Mouse (Mus musculus) heart, embryonic 10.5 days (tissue): ENCODE results near the gene Gtf3c5. TPM values are rescaled to one million over a fixed set of nuclear protein-coding genes. Genes with fewer than 3 reads are reported as not detected.
A peak's percentile ranks its signal among the peaks of the same experiment; 100 is the strongest.

Source experiments
- DNase-seq: peaks from one replicate; pipeline ENCODE4 v3.0.0-alpha.2; 2017; ENCODE audit warnings: low spot score
- H3K27ac ChIP-seq: fragments of 300-500 bp; sonication (generic); 2 replicates; pipeline ENCODE4 v1.5.1; 2016; ENCODE audit warnings: mild to moderate bottlenecking
- H3K27me3 ChIP-seq: fragments of 300-500 bp; sonication (generic); 2 replicates; pipeline ENCODE4 v1.6.1; 2016; ENCODE audit warnings: mild to moderate bottlenecking; ENCODE audit not compliant: poor library complexity, insufficient read depth, severe bottlenecking
- H3K36me3 ChIP-seq: fragments of 300-500 bp; sonication (generic); 2 replicates; pipeline ENCODE4 v1.6.1; 2016; ENCODE audit warnings: mild to moderate bottlenecking, moderate library complexity
- H3K4me1 ChIP-seq: fragments of 300-500 bp; sonication (generic); 2 replicates; pipeline ENCODE4 v1.6.1; 2016; ENCODE audit warnings: mild to moderate bottlenecking
- H3K4me3 ChIP-seq: fragments of 300-500 bp; sonication (generic); 2 replicates; pipeline ENCODE4 v1.5.1; 2016; ENCODE audit warnings: mild to moderate bottlenecking, moderate library complexity
- H3K9me3 ChIP-seq: fragments of 300-500 bp; sonication (generic); 2 replicates; pipeline ENCODE4 v1.6.1; 2016; ENCODE audit warnings: mild to moderate bottlenecking, moderate library complexity
- WGBS: fragments of 180-500 bp; shearing (Covaris S2); methylation state at CpG from one replicate; pipeline ENCODE4 v1.1.7; 2016; 5-methylcytosine and 5-hydroxymethylcytosine counted together
- polyA plus RNA-seq: library from polyadenylated mRNA; unstranded; fragments of >200 nt; fragmentation: Nextera tagmentation; extraction: Ambion mirVana; gene quantifications from 2 replicates; pipeline ENCODE4 v1.2.1, GENCODE M21; 2016

The Gtf3c5 gene
- polyA plus RNA-seq, 1 experiment from 2014 or later, result 45.2 TPM

- WGBS, result 91% methylated on average over 5 of the region's 5 CpGs
- no peak overlapping the region for H3K4me3 ChIP-seq
- peaks cover 51% of the 10 kb centered on the region for H3K4me1 ChIP-seq
- H3K36me3 ChIP-seq, result no peaks in the 10 kb centered on the region
- no peak overlapping the region for H3K27ac ChIP-seq
- H3K9me3 ChIP-seq, result no peaks in the 10 kb centered on the region
- DNase-seq, result no peak
- no peaks in the 10 kb centered on the region for H3K27me3 ChIP-seq
Observed at GRCm38 (mm10) chr2:28603542-28603941, 20.0 kb upstream of the Gtf3c5 start.

- Histone ChIP-seq H3K27ac (peak overlapping the region; percentile 78), H3K9me3 (no peaks in the 10 kb centered on the region)
- DNase-seq, result peak; percentile 94
Observed at GRCm38 (mm10) chr2:28601720-28602590, 18.4 kb upstream of the Gtf3c5 start.

GRCm38 (mm10) chr2:28599569-28599900 lies 16.0 kb upstream of the Gtf3c5 start:
- Histone ChIP-seq H3K36me3 (no peaks in the 10 kb centered on the region), H3K4me1 (peaks cover 53% of the 10 kb centered on the region), H3K27me3 (0 out of 2 replicates have a peak, but pooled peaks cover 4% of the 10 kb centered on the region), H3K4me3 (no peak overlapping the region), H3K27ac (peak overlapping the region; percentile 72), H3K9me3 (no peaks in the 10 kb centered on the region)
- DNase-seq, result no peak
- WGBS, result 53% methylated on average over 6 of the region's 6 CpGs

More at GRCm38 (mm10) chr2:28601720-28602590, 18.4 kb upstream of the Gtf3c5 start:
- peaks cover 57% of the 10 kb centered on the region for H3K4me1 ChIP-seq
- no peak overlapping the region; the same call in 1 of the 2 replicates for H3K4me3 ChIP-seq
- WGBS, result 14% methylated on average over 12 of the region's 12 CpGs
- H3K27me3 ChIP-seq, result no peaks in the 10 kb centered on the region
- no peaks in the 10 kb centered on the region for H3K36me3 ChIP-seq

- Histone ChIP-seq H3K36me3 (no peaks in the 10 kb centered on the region), H3K4me1 (peaks cover 53% of the 10 kb centered on the region), H3K4me3 (no peak overlapping the region), H3K9me3 (no peaks in the 10 kb centered on the region), H3K27ac (peak overlapping the region; percentile 72), H3K27me3 (0 out of 2 replicates have a peak, but pooled peaks cover 6% of the 10 kb centered on the region)
- 43% methylated on average over 12 of the region's 12 CpGs for whole genome bisulfite sequencing
- no peak for DNase-seq
Observed at GRCm38 (mm10) chr2:28598692-28599568, 15.4 kb upstream of the Gtf3c5 start.

GRCm38 (mm10) chr2:28597733-28598547 lies 14.4 kb upstream of the Gtf3c5 start:
- no peaks in the 10 kb centered on the region for H3K36me3 ChIP-seq
- DNase-seq, result peak; percentile 92
- H3K27ac ChIP-seq, result peak overlapping the region; percentile 72; the same call in 1 of the 2 replicates
- no peak overlapping the region for H3K4me3 ChIP-seq
- H3K9me3 ChIP-seq, result no peaks in the 10 kb centered on the region
- 49% methylated on average over 7 of the region's 7 CpGs for WGBS
- 0 out of 2 replicates have a peak, but pooled peaks cover 6% of the 10 kb centered on the region for H3K27me3 ChIP-seq
- H3K4me1 ChIP-seq, result peaks cover 53% of the 10 kb centered on the region

GRCm38 (mm10) chr2:28596998-28597397 lies 13.4 kb upstream of the Gtf3c5 start:
- Histone ChIP-seq H3K27ac (no peak overlapping the region; the same call in 1 of the 2 replicates), H3K4me1 (peaks cover 45% of the 10 kb centered on the region), H3K27me3 (0 out of 2 replicates have a peak, but pooled peaks cover 12% of the 10 kb centered on the region), H3K9me3 (no peaks in the 10 kb centered on the region), H3K36me3 (no peaks in the 10 kb centered on the region), H3K4me3 (no peak overlapping the region)
- WGBS, result 88% methylated on average over 7 of the region's 7 CpGs
- DNase-seq, result no peak

- Histone ChIP-seq H3K27me3 (0 out of 2 replicates have a peak, but pooled peaks cover 12% of the 10 kb centered on the region), H3K27ac (no peak overlapping the region), H3K4me1 (peaks cover 38% of the 10 kb centered on the region), H3K9me3 (no peaks in the 10 kb centered on the region), H3K4me3 (no peak overlapping the region), H3K36me3 (no peaks in the 10 kb centered on the region)
- WGBS, result 73% methylated on average over 7 of the region's 7 CpGs
- DNase-seq, result no peak
Observed at GRCm38 (mm10) chr2:28596021-28596420, 12.5 kb upstream of the Gtf3c5 start.

- Histone ChIP-seq H3K36me3 (no peaks in the 10 kb centered on the region), H3K4me3 (no peak overlapping the region), H3K9me3 (no peaks in the 10 kb centered on the region), H3K27me3 (peaks cover 18% of the 10 kb centered on the region; the same call in 1 of the 2 replicates), H3K27ac (no peak overlapping the region), H3K4me1 (peaks cover 7% of the 10 kb centered on the region)
- peak; percentile 88 for DNase-seq
- 5% methylated on average over 15 of the region's 15 CpGs for WGBS
Observed at GRCm38 (mm10) chr2:28592809-28593208, 9.3 kb upstream of the Gtf3c5 start.

GRCm38 (mm10) chr2:28591479-28591878 lies 7.9 kb upstream of the Gtf3c5 start:
- DNase-seq, result no peak
- WGBS, result 73% methylated on average over 2 of the region's 2 CpGs
- H3K36me3 ChIP-seq, result no peaks in the 10 kb centered on the region
- H3K4me1 ChIP-seq, result no peaks in the 10 kb centered on the region
- peaks cover 20% of the 10 kb centered on the region; the same call in 1 of the 2 replicates for H3K27me3 ChIP-seq
- H3K27ac ChIP-seq, result no peak overlapping the region
- H3K4me3 ChIP-seq, result no peak overlapping the region
- no peaks in the 10 kb centered on the region for H3K9me3 ChIP-seq

- H3K9me3 ChIP-seq, result no peaks in the 10 kb centered on the region
- no peak overlapping the region for H3K27ac ChIP-seq
- 47% methylated on average over 1 of the region's 1 CpGs for WGBS
- no peak for DNase-seq
- H3K4me3 ChIP-seq, result no peak overlapping the region
- no peaks in the 10 kb centered on the region for H3K36me3 ChIP-seq
- H3K27me3 ChIP-seq, result peaks cover 18% of the 10 kb centered on the region; the same call in 1 of the 2 replicates
- peaks cover 2% of the 10 kb centered on the region; the same call in 1 of the 2 replicates for H3K4me1 ChIP-seq
Observed at GRCm38 (mm10) chr2:28588574-28588973, 5.0 kb upstream of the Gtf3c5 start.

GRCm38 (mm10) chr2:28585730-28586129 lies 2.2 kb upstream of the Gtf3c5 start:
- Histone ChIP-seq H3K4me1 (peaks cover 15% of the 10 kb centered on the region; the same call in 1 of the 2 replicates), H3K36me3 (peaks cover 5% of the 10 kb centered on the region), H3K27ac (no peak overlapping the region), H3K9me3 (no peaks in the 10 kb centered on the region), H3K27me3 (peaks cover 12% of the 10 kb centered on the region; the same call in 1 of the 2 replicates), H3K4me3 (no peak overlapping the region)
- no peak for DNase-seq
- 47% methylated on average over 2 of the region's 2 CpGs for WGBS

GRCm38 (mm10) chr2:28585043-28585571 lies 1.6 kb upstream of the Gtf3c5 start:
- DNase-seq, result no peak
- WGBS, result 20% methylated on average over 6 of the region's 6 CpGs
- Histone ChIP-seq H3K27me3 (peaks cover 6% of the 10 kb centered on the region; the same call in 1 of the 2 replicates), H3K36me3 (peaks cover 10% of the 10 kb centered on the region), H3K4me3 (no peak overlapping the region), H3K4me1 (peaks cover 15% of the 10 kb centered on the region; the same call in 1 of the 2 replicates), H3K27ac (no peak overlapping the region), H3K9me3 (no peaks in the 10 kb centered on the region)
